Mouse (Mus musculus) liver, embryonic 14.5 days (tissue): ENCODE data around the gene Gm4305.
"Not testable (repeated sequence)": the region's sequence is repeated elsewhere in the genome, so short reads cannot be mapped to it uniquely, and the experiment has no call there.

Source experiments
- CTCF ChIP-seq: IDR thresholded peaks from 2 replicates; pipeline ENCODE4 v1.5.1; 2016; ENCODE audit warnings: antibody characterized with exemption, low read depth, control low read depth
- EP300 ChIP-seq: IDR thresholded peaks from 2 replicates; pipeline ENCODE4 v1.6.1; 2016; ENCODE audit warnings: antibody characterized with exemption, low read depth

DNA sequence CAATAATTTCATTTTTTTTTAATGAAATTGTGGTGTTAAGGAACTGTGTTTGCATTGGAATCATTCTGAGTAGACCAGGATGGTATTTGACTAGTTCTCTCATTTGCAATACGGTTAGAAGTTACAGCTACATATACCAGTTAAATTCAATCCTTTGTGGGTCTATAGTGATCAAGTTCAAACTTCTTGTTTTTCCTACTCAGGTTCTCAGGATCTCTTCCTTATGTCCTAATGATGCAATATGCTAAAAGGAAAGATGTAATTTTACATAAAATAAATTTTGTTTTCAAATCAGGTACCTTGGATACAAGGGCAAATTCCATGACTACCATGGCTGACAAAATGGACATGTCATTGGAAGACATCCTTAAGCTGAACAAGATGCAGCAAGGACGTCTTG is 15.5 kb upstream of the Gm4305 start, which contains the start of gene Gm4301:
- TF ChIP-seq CTCF, EP300: not testable (repeated sequence)
